Mouse (Mus musculus) ovary, postnatal 36 days (tissue): ENCODE measurements around the gene Rpl36al.
"Not testable (repeated sequence)": the region's sequence is repeated elsewhere in the genome, so short reads cannot be mapped to it uniquely, and the experiment has no call there.

Experiments
- DNase-seq: peaks from one replicate; pipeline ENCODE4 v3.0.0; 2022; ENCODE audit warnings: low spot score, mixed read lengths

Rpl36al gene

GRCm38 (mm10) chr12:69196444-69197377 lies 12.8 kb upstream of the Rpl36al start, which contains the start of gene Gm49383:
TSS of gene Gm49383 (minus strand) at chr12:69197104.
- DNase-seq, result peak; percentile 68

- DNase-seq, result no peak
Observed at GRCm38 (mm10) chr12:69192637-69193036, 8.8 kb upstream of the Rpl36al start.

- no peak for DNase-seq
Observed at GRCm38 (mm10) chr12:69191396-69191795, 7.5 kb upstream of the Rpl36al start.

DNA sequence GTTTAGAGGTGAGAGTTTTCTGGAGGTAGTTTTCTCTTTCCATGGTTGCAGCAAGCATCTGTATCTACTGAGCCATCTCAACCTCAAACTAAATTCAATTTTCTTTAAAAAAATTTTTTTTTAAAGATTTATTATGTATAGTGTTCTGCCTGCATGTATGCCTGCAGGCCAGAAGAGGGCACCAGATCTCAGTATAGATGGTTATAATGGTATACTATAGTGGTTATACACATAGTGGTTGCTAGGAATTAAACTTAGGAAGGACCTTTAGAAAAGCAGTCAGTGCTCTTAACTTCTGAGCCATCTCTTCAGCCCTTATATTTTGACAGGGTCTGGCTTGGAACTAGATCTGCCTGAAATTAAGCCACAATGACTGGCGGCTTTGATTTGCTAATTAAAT lies 6.6 kb upstream of the Rpl36al start:
- no peak for DNase-seq

- no peak for DNase-seq
Observed at GRCm38 (mm10) chr12:69190074-69190473, 6.2 kb upstream of the Rpl36al start.

DNA sequence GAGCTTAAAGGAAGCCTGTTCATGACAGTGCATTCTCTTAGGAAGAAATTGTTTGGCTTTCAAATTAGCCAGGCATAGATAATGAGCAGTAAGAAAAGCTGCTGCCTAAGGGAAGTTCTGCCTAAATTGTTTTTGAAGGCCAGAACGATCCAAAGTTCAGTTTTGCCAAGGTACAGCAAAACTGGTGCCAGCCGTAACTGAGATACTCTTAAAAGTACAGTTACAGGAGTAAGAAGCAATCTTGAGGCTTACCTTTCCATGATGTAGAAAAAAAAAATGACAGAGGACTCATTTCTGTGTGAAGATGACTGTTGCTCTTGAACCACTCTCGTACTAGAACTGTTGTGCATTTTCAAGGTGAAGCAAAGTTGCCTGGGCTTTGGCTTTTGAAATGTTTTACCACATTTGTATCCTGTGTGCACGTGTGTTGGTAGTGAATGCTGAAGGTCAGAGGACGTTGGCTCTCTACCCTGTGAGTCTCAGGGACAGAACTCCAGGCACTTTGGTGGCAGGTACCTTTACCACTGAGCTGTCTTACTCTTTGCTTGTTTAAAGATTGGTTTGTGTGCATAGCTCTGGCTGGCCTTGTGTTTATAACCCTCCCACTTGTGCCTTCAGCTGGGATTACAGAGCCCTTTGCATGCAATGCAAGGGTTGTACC lies 3.1 kb upstream of the Rpl36al start:
- no peak for DNase-seq

DNA sequence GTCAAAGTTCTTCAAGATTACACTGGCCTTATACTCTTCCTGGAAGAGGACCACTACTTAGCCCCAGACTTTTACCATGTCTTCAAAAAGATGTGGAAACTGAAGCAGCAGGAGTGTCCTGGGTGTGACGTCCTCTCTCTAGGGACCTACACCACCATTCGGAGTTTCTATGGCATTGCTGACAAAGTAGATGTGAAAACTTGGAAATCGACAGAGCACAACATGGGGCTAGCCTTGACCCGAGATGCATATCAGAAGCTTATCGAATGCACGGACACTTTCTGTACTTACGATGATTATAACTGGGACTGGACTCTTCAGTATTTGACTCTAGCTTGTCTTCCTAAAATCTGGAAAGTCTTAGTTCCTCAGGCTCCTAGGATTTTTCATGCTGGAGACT lies 1.5 kb upstream of the Rpl36al start:
- DNase-seq, result no peak

DNA sequence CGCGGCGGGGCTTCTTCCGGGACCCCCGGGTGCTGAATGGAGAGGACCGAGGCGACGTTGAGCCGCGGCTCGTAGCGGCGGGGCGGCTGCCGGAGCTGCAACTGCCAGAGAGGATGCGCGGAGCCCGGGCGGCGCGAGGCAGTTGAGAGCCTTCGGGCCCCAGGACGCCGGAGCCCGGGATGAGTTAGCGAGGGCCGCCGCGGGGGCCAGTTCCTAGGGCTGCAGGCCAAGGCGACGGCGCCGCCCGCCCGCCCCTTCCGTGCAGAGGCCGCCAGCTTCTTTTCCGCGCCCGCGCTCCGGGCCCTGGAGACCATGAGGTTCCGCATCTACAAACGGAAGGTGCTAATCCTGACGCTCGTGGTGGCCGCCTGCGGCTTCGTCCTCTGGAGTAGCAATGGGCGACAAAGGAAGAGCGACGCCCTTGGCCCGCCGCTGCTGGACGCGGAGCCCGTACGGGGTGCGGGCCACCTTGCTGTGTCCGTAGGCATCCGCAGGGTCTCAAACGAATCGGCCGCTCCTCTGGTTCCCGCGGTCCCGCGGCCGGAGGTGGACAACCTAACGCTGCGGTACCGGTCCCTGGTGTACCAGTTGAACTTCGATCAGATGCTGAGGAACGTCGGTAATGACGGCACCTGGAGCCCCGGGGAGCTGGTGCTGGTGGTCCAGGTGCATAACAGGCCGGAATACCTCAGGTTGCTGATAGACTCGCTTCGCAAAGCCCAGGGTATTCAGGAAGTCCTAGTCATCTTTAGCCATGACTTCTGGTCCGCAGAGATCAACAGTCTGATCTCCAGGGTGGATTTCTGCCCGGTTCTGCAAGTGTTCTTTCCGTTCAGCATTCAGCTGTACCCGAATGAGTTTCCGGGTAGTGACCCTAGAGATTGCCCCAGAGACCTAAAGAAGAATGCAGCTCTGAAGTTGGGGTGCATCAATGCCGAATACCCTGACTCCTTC lies 736 bp upstream of the Rpl36al start:
- DNase-seq, result peak; percentile 62

- DNase-seq, result no peak
Observed at GRCm38 (mm10) chr12:69181800-69182199, 2.1 kb downstream of the Rpl36al start.

DNA sequence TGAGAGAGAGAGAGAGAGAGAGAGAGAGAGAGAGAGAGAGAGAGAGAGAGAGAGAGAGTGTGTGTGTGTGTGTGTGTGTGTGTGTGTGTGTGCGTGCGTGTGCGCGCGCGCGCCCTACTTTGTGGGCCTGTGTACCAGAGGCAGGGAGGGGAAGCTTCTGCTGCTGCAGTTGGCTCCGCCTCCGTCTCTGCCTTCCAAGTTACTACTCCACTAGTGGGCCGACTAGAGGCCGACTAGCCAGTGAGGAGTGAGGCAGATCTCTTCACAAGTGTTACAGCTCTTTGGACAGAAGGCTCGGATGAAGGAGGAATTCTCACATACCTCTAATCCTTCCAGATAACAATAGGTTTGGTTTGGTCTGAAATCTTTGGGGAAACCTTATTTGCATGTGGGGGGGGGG lies 4.5 kb downstream of the Rpl36al start:
- no peak for DNase-seq

DNA sequence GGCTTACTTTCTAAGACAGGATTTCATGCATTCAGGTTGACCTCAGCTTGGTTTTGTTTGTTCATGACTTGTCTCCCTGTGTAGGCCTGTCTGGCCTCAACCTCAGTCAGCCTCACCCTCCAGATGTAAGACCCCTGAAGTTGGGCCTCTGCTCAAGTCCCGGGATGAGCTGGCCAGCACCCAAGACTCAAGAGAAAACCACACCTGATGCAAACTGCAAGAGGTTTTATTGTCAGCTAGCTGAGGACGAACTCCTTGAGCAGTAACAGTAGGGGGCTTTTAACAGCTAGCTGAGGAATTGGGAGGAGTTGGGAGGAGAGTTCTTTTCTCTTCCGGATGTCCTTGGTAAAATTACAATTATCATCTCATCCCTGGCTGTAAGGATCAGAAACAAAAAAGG lies 6.4 kb downstream of the Rpl36al start:
- no peak for DNase-seq

- no peak for DNase-seq
Observed at GRCm38 (mm10) chr12:69175975-69176374, 7.9 kb downstream of the Rpl36al start.

DNA sequence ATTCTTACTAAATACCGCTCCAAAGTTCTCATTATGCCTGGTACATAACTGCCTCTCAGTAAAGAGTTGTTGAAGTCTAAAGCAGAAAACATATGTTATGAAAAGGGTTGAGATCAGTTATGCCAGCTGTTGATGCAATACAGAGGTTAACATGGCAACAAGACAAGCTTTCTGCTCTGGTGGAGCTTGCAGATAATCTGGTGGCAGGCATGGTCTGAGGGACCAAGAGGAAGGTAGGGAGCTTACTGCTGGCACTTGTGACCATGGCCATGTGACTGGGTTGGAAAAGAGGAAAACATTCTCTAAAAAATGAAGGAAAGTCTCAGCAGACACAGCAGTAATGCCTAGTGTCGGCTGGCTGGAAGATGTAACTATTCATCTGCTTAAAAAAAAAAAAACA lies 12.6 kb downstream of the Rpl36al start:
- DNase-seq, result no peak

DNA sequence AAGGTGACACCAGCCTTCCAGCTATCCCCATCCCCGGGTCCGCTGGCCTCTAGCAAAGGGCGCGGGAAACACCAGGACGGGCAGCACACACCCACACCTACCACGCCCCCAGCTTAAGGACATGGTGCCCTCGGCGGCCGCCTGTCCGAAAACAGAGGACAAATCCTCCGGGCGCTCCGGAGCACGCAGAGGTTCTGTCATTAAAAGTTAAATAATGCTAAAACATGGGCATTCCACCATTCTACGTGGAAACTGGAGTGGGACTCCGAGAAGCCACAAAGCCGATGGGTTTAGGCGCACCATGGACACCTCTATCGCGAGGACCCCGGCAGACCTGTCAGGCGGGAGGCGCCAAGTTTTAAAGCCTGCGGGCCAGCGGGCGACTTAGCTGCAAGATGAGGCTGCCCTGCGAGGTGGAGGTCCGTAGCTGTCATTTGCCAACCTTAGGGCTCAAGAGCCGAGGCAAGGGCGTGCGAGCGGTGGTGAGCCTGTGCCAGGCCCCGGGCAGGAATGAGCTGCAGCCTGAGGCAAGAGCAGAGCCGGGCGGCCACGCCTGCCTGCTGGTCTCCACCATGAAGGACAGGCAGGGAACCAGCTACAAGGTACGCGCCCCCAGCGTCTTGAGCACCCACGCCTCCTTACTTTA lies 15.3 kb downstream of the Rpl36al start, which contains the start of gene Lrr1:
Lrr1 (plus strand) TSS at position 354 of the 646 bp plus-strand sequence.
- DNase-seq, result peak; percentile 84

DNA sequence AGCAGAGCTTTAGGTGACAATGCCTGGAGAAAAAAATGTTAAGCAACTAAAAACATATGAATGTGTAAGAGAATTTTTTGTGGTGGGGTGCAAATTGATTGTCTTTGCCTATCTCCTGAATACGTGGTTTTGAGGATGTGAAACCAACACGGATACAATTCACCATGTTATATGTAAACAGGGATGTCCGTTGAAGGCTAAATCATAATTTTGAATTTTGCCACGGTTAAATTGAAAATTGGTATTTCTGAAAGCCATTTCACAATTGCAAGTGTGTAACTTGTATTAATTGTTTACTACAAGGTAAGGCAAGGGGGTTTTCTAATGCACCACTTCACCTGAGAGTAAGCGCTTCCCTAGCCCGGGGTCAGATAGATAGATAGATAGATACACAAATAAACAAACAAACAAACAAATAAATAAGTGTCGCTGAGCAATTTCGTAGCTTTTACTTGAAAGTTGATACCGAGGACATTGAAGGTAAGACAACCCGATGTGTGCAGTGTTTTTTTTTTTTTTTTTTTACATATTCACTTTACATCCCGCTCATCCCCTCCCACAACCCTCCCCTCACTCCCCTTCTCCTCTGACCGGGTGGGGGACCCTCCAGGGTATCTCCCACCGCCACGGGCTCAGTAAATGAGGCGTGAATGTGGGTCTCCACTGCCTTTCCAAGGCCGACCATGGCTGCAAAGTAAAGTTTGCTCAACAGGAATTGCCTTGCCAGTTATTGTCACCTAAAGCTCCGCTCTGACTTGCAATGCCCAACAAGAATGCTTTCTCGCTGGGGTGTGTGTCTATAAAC lies 16.0 kb downstream of the Rpl36al start:
- DNase-seq, result no peak

GRCm38 (mm10) chr12:69166861-69167581 lies 16.9 kb downstream of the Rpl36al start:
- DNase-seq, result not testable (repeated sequence)

DNA sequence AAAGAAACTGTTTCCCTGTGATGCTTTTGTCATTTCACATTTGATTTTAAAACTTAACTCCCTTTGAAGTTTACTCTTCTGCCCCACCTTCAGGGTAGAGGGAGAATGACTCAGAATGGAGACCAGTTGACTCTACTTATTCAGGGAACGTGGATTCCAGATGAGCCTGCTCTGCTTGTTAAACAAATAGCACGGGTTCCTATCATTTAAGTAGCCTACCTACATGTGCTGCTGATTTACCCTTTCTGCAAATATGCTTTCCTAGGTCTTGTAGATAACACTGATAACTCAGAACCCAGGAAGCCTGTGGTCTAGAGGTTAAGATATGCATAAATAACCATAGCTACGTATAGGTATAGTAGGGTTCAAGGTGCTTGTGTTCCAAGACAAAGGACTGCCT lies 19.0 kb downstream of the Rpl36al start:
- DNase-seq, result no peak

DNA sequence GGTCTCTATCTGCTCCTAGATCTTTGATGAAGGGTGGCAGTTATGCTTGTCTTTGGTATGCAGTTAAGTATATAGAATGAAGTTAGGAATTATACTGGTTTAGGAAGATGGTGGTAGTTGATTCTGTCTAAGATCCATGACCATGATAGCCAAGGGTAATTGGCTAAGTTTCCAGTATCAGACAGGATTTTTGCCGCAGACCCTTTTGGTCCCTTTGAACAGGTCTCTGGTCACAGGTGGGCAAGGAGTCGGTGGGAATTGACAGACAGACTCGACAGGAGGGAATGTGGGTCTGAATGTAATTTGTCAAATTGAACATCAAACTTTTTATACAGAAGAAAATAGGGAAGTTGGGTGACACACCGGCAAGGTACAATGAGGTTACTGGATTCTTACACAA lies 20.3 kb downstream of the Rpl36al start:
- DNase-seq, result not testable (repeated sequence)

DNA sequence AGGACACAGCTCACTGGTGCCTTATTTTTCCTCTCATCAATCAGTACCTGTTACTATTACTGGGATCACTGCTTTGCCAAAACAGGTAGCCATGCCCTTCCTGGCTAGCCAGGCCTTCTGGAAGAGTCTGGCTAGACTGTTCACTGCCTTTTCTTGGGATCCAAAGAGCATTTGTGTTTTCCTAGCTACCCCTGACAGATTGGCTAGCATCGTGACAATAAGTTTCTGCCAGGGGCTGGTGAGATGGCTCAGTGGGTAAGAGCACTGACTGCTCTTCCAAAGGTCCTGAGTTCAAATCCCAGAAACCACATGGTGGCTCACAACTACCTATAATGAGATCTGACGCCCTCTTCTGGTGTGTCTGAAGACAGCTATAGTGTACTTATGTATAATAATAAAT lies 23.2 kb downstream of the Rpl36al start:
- not testable (repeated sequence) for DNase-seq

- no peak for DNase-seq
Observed at GRCm38 (mm10) chr12:69159578-69159940, 24.3 kb downstream of the Rpl36al start.
